Mouse (Mus musculus): ENCODE measurements around the gene Scrg1. TPM values are rescaled to one million over a fixed set of nuclear protein-coding genes. Genes with fewer than 3 reads are reported as not detected.
"Not testable (repeated sequence)": the region's sequence is repeated elsewhere in the genome, so short reads cannot be mapped to it uniquely, and the experiment has no call there.

Scrg1 gene
- total and polyA plus RNA-seq, 2 experiments from 2014 or later = 16.3 to 35.2 TPM

DNA sequence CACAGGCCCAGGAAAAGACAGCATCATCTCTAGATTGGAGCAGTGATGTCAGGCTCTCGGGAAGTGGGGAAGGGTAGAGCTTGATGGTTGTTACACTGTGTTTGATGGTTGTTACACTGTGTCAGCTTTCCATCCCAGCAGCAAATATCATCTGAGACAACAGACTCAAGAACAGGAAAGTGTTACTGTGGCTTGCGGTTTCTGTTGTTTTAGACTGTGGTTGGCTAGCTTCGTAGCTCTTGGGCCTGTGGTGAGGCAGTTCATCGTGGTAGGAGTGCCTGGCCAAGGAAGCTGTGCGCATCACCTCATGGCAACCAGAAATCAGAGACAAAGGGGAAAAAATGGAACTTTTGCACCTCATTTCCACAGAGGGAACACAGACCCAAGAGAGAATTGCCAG is 38.9 kb upstream of the Scrg1 start:
- Histone ChIP-seq H3K4me2 (ENCODE audit: low read depth, low read length, poor library complexity, severe bottlenecking) (no peak overlapping the region), H3K36me3 (ENCODE audit: insufficient read depth, low read length) (no peaks in the 10 kb centered on the region), H3K27me3 (ENCODE audit: insufficient read depth, low read length) (no peaks in the 10 kb centered on the region), H3K4me3 (ENCODE audit: low read depth, low read length) (no peak overlapping the region), H3K9ac (replicated peaks; ENCODE audit: low read length, poor library complexity, severe bottlenecking) (no peak overlapping the region), H3K4me1 (ENCODE audit: insufficient read depth, low read length) (no peaks in the 10 kb centered on the region), H3K9me3 (ENCODE audit: low read length) (no peaks in the 10 kb centered on the region), H3K27ac (ENCODE audit: low read depth, low read length) (no peak overlapping the region)
- ATAC-seq (ENCODE audit: low FRiP score) = no peak
- WGBS = 96% methylated on average over 5 of the region's 5 CpGs
- no peak for TF ChIP-seq CTCF (IDR thresholded peaks at IDR 0.05)
- DNase-seq (ENCODE audit: low spot score) = no peak

DNA sequence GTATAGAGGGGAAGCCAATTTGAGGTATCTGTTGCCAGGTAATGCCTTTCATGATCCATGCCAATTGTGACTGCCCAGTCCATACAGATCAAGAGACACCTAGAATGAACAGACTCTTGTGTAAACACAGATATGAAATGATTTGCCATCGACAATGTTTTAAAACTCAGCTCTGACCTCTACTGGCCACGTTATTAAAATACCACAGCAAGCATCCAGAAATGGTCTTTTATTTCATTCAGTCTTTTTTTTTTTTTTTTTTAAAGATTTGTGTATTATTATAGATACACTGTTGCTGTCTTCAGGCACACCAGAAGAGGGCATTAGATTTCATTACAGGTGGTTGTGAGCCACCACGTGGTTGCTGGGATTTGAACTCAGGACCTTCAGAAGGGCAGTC is 29.6 kb upstream of the Scrg1 start:
- TF ChIP-seq CTCF (IDR thresholded peaks at IDR 0.05) = peak; percentile 75
- ATAC-seq (ENCODE audit: low FRiP score) (0 out of 2 replicates have a peak, but pooled peaks have one; percentile 41), DNase-seq (ENCODE audit: low spot score) (peak; percentile 64)
- Histone ChIP-seq H3K9me3 (ENCODE audit: low read length) (no peaks in the 10 kb centered on the region), H3K9ac (replicated peaks; ENCODE audit: low read length, poor library complexity, severe bottlenecking) (no peak overlapping the region), H3K4me2 (ENCODE audit: low read depth, low read length, poor library complexity, severe bottlenecking) (no peak overlapping the region), H3K4me3 (ENCODE audit: low read depth, low read length) (no peak overlapping the region), H3K36me3 (ENCODE audit: insufficient read depth, low read length) (no peaks in the 10 kb centered on the region), H3K27ac (ENCODE audit: low read depth, low read length) (no peak overlapping the region), H3K4me1 (ENCODE audit: insufficient read depth, low read length) (no peaks in the 10 kb centered on the region), H3K27me3 (ENCODE audit: insufficient read depth, low read length) (peaks cover 3% of the 10 kb centered on the region; the same call in 1 of the 2 replicates)
- WGBS = 8% methylated on average over 3 of the region's 3 CpGs

GRCm38 (mm10) chr8:57427581-57428366 is 27.9 kb upstream of the Scrg1 start:
- Histone ChIP-seq H3K9ac (replicated peaks; ENCODE audit: low read length, poor library complexity, severe bottlenecking) (no peak overlapping the region), H3K27me3 (ENCODE audit: insufficient read depth, low read length) (peaks cover 3% of the 10 kb centered on the region; the same call in 1 of the 2 replicates), H3K4me2 (ENCODE audit: low read depth, low read length, poor library complexity, severe bottlenecking) (no peak overlapping the region), H3K9me3 (ENCODE audit: low read length) (no peaks in the 10 kb centered on the region), H3K4me3 (ENCODE audit: low read depth, low read length) (no peak overlapping the region), H3K36me3 (ENCODE audit: insufficient read depth, low read length) (no peaks in the 10 kb centered on the region), H3K27ac (ENCODE audit: low read depth, low read length) (no peak overlapping the region), H3K4me1 (ENCODE audit: insufficient read depth, low read length) (no peaks in the 10 kb centered on the region)
- TF ChIP-seq CTCF (IDR thresholded peaks at IDR 0.05) = no peak
- DNase-seq (ENCODE audit: low spot score) (no peak), ATAC-seq (ENCODE audit: low FRiP score) (no peak)
- 66% methylated on average over 18 of the region's 18 CpGs for WGBS

DNA sequence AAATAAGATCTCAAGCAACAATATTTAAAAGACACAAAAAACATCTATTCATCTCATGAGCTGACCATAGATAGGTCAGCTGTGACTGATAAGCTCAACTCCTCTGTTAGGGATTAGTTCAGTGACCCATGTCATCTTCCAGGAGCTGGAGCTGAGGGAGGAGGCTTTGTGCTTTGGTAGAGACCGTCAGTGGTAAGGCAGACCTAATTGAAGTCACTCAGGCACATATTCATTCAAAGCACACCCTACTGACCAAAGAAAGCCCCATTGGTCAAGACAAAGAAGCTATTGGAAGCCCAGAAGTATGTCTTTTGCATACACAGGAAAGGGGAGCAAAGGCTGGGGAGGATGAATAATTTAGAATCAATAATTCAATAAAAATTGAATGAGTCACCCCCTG is 27.2 kb upstream of the Scrg1 start:
- 3% methylated on average over 1 of the region's 1 CpGs for WGBS
- Histone ChIP-seq H3K4me3 (ENCODE audit: low read depth, low read length) (no peak overlapping the region), H3K9me3 (ENCODE audit: low read length) (no peaks in the 10 kb centered on the region), H3K4me2 (ENCODE audit: low read depth, low read length, poor library complexity, severe bottlenecking) (peak overlapping the region; percentile 26; the same call in 1 of the 2 replicates), H3K9ac (replicated peaks; ENCODE audit: low read length, poor library complexity, severe bottlenecking) (no peak overlapping the region), H3K27ac (ENCODE audit: low read depth, low read length) (no peak overlapping the region), H3K27me3 (ENCODE audit: insufficient read depth, low read length) (peaks cover 3% of the 10 kb centered on the region; the same call in 1 of the 2 replicates), H3K4me1 (ENCODE audit: insufficient read depth, low read length) (no peaks in the 10 kb centered on the region), H3K36me3 (ENCODE audit: insufficient read depth, low read length) (no peaks in the 10 kb centered on the region)
- TF ChIP-seq CTCF (IDR thresholded peaks at IDR 0.05) = no peak
- DNase-seq (ENCODE audit: low spot score) = no peak
- no peak for ATAC-seq (ENCODE audit: low FRiP score)

DNA sequence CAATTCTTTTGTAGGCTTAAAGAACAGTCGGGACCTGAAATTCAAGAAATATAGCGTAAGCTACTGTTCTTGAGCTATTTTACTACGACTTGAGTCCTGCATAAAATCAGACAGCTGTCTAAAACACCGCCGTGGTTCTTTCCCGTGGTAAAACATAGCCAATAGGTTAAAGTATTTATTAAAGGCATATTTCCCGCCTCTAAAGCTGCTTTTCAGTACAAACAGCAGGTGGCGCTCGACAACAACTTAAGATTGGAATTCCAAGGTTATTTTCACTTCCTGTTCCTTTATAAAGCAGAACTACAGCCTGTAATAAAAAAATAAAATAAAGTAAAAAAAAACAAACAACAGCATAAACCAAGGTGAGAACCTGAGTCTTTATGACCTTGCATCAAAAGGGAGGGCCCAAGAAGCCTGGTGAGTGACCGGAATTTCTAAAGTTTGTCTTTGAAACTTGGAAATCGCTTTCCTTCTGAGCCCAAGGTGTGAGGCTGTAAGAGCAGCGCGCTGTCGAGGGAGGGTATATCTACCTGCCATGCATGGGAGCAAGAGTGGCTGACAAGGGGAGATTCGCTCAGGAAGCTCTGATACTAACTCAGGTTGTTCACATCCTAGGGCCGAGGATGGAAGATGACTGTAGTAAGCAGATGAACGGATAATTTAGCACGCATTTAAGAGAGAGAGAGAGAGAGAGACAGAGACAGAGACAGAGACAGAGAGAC is 26.4 kb upstream of the Scrg1 start:
- ATAC-seq (ENCODE audit: low FRiP score) = no peak
- H3K9ac ChIP-seq (replicated peaks; ENCODE audit: low read length, poor library complexity, severe bottlenecking) = no peak overlapping the region

GRCm38 (mm10) chr8:57429888-57430274 is 25.8 kb upstream of the Scrg1 start:
- H3K9ac ChIP-seq (replicated peaks; ENCODE audit: low read length, poor library complexity, severe bottlenecking); DNase-seq (ENCODE audit: low spot score); H3K4me1 ChIP-seq (ENCODE audit: insufficient read depth, low read length); H3K9me3 ChIP-seq (ENCODE audit: low read length); ATAC-seq (ENCODE audit: low FRiP score); H3K36me3 ChIP-seq (ENCODE audit: insufficient read depth, low read length); H3K27ac ChIP-seq (ENCODE audit: low read depth, low read length); H3K27me3 ChIP-seq (ENCODE audit: insufficient read depth, low read length); H3K4me2 ChIP-seq (ENCODE audit: low read depth, low read length, poor library complexity, severe bottlenecking); H3K4me3 ChIP-seq (ENCODE audit: low read depth, low read length): not testable (repeated sequence)
- WGBS = 70% methylated on average over 5 of the region's 5 CpGs

More for the DNA sequence above, 26.4 kb upstream of the Scrg1 start:
- peak; percentile 87 for TF ChIP-seq CTCF (IDR thresholded peaks at IDR 0.05)
- DNase-seq (ENCODE audit: low spot score) = peak; percentile 93
- Histone ChIP-seq H3K4me1 (ENCODE audit: insufficient read depth, low read length) (no peaks in the 10 kb centered on the region), H3K9me3 (ENCODE audit: low read length) (no peaks in the 10 kb centered on the region), H3K36me3 (ENCODE audit: insufficient read depth, low read length) (no peaks in the 10 kb centered on the region), H3K27ac (ENCODE audit: low read depth, low read length) (no peak overlapping the region), H3K4me2 (ENCODE audit: low read depth, low read length, poor library complexity, severe bottlenecking) (peak overlapping the region; percentile 26), H3K4me3 (ENCODE audit: low read depth, low read length) (no peak overlapping the region), H3K27me3 (ENCODE audit: insufficient read depth, low read length) (peaks cover 3% of the 10 kb centered on the region; the same call in 1 of the 2 replicates)
- 30% methylated on average over 18 of the region's 18 CpGs for WGBS

Measured in midbrain, postnatal 0 days (tissue).